Mouse (Mus musculus) adrenal gland, postnatal 25 days (tissue): ENCODE measurements around the gene Olfr1371. TPM values are rescaled to one million over a fixed set of nuclear protein-coding genes. Genes with fewer than 3 reads are reported as not detected.
A peak's percentile ranks its signal among the peaks of the same experiment; 100 is the strongest.
"Not testable (repeated sequence)": the region's sequence is repeated elsewhere in the genome, so short reads cannot be mapped to it uniquely, and the experiment has no call there.

ENCODE experiments used
- DNase-seq: peaks from one replicate; pipeline ENCODE4 v3.0.0; 2021; ENCODE audit warnings: mixed read lengths
- total RNA-seq: library from RNA; stranded (reverse); gene quantifications from 2 replicates; pipeline ENCODE4 v1.2.3, GENCODE M21; 2021

Olfr1371 gene
- total RNA-seq, 1 experiment from 2014 or later = not detected

GRCm38 (mm10) chr11:52225986-52226599 is 12.3 kb upstream of the Olfr1371 start:
- DNase-seq = no peak

GRCm38 (mm10) chr11:52223968-52224682 is 10.3 kb upstream of the Olfr1371 start:
- DNase-seq = no peak

GRCm38 (mm10) chr11:52222891-52223290 is 9.1 kb upstream of the Olfr1371 start:
- DNase-seq = no peak

- DNase-seq = not testable (repeated sequence)
Observed at GRCm38 (mm10) chr11:52221921-52222320, 8.1 kb upstream of the Olfr1371 start.

- peak; percentile 78 for DNase-seq
Observed at GRCm38 (mm10) chr11:52220282-52220681, 6.5 kb upstream of the Olfr1371 start.

GRCm38 (mm10) chr11:52196496-52197023 is 17.2 kb downstream of the Olfr1371 start:
- not testable (repeated sequence) for DNase-seq

- DNase-seq = not testable (repeated sequence)
Observed at GRCm38 (mm10) chr11:52180651-52181050, 33.1 kb downstream of the Olfr1371 start.

GRCm38 (mm10) chr11:52179897-52180296 is 33.9 kb downstream of the Olfr1371 start:
- not testable (repeated sequence) for DNase-seq

GRCm38 (mm10) chr11:52168461-52168860 is 45.3 kb downstream of the Olfr1371 start:
- no peak for DNase-seq

- peak; percentile 47 for DNase-seq
Observed at GRCm38 (mm10) chr11:52167901-52168302, 45.9 kb downstream of the Olfr1371 start.

GRCm38 (mm10) chr11:52167126-52167525 is 46.7 kb downstream of the Olfr1371 start:
- peak; percentile 13 for DNase-seq

GRCm38 (mm10) chr11:52163926-52164325 is 49.9 kb downstream of the Olfr1371 start:
- peak; percentile 58 for DNase-seq

Other genes with a start within 250 kb of the Olfr1371 start
- gene Cdkn2aipnl, start 246.3 kb downstream of the Olfr1371 start, total RNA-seq = 20.1 and 20.5 TPM in 2 replicates
- 140 and 160 TPM in 2 replicates for gene Ube2b, start 213.2 kb downstream of the Olfr1371 start, total RNA-seq
- gene Cdkl3, start 209.8 kb downstream of the Olfr1371 start, total RNA-seq = 4.0 and 4.7 TPM in 2 replicates
- 77.2 and 91.2 TPM in 2 replicates for gene Ppp2ca, start 115.3 kb downstream of the Olfr1371 start, total RNA-seq
- not detected in 2 replicates for gene Olfr1373, start 68.5 kb downstream of the Olfr1371 start, total RNA-seq
- gene Skp1a, start 18.0 kb upstream of the Olfr1371 start, total RNA-seq = 448 and 476 TPM in 2 replicates
- 38.8 and 41.3 TPM in 2 replicates for gene Tcf7, start 69.0 kb upstream of the Olfr1371 start, total RNA-seq
- 410 and 432 TPM in 2 replicates for gene Vdac1, start 146.9 kb upstream of the Olfr1371 start, total RNA-seq
- gene 9530068E07Rik, start 182.4 kb upstream of the Olfr1371 start, total RNA-seq = 157 and 166 TPM in 2 replicates